Mouse (Mus musculus): ENCODE measurements around the gene Prg3. TPM values are rescaled to one million over a fixed set of nuclear protein-coding genes. Genes with fewer than 3 reads are reported as not detected.

Gene Prg3
- total and polyA plus RNA-seq, 3 experiments, result not detected

DNA sequence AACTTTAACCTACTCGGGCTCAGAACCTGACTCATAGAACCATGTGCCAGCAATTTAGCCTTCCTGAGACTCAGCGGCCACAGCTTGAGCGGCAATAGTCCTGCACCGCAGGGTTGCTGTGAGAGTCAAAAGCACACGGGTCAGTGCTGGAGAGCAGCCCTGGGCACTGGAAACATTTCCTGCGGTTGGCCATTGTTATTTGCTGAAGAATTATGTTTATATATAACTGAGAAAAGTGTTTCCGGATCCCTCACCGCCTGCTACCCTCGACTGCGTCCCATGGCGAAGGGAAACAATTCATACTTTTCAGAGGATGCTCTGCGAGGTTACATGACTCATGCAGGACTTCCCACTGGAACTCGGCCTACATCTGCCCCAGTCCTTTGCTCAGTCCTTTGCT, 13.5 kb downstream of the Prg3 start:
- Histone ChIP-seq H3K4me1 (ENCODE audit: control insufficient read depth in 1 of 2, insufficient read depth in 2 of 2, low read length in 2 of 2) (peaks cover 0 to 10% of the 10 kb centered on the region in 2 experiments; a peak in 3 of 4 replicates), H3K9me3 (replicated peaks; ENCODE audit: insufficient read depth, low read length) (no peaks in the 10 kb centered on the region), H3K4me3 (ENCODE audit: control insufficient read depth in 1 of 2, insufficient read depth in 1 of 2, low read depth in 2 of 2, low read length in 2 of 2) (no peak overlapping the region), H3K79me2 (ENCODE audit: control insufficient read depth, insufficient read depth, low read length, poor library complexity) (no peaks in the 10 kb centered on the region), H3K27ac (ENCODE audit: control insufficient read depth, low read depth, low read length) (no peak overlapping the region), H3K36me3 (ENCODE audit: control insufficient read depth in 1 of 2, insufficient read depth in 2 of 2, low read length in 2 of 2) (no peaks in the 10 kb centered on the region), H3K27me3 (ENCODE audit: control insufficient read depth in 1 of 2, insufficient read depth in 2 of 2, low read length in 2 of 2) (no peaks in the 10 kb centered on the region), H3K9ac (ENCODE audit: control insufficient read depth, low read depth, low read length, poor library complexity, severe bottlenecking) (no peak overlapping the region)
- no peak for DNase-seq (ENCODE audit: low read depth, low spot score)
- no peak for TF ChIP-seq USF2 (IDR thresholded peaks at IDR 0.05; ENCODE audit: borderline replicate concordance in 1 of 2, insufficient read depth in 1 of 2, low read depth in 1 of 2, low read length in 2 of 2)
- no peak for TF ChIP-seq RCOR1 (IDR thresholded peaks at IDR 0.05; ENCODE audit: low read depth, low read length)
- no peak for TF ChIP-seq SMC3 (IDR thresholded peaks at IDR 0.05; ENCODE audit: low read depth, low read length)
- no peak for TF ChIP-seq MEF2A (IDR thresholded peaks at IDR 0.05; ENCODE audit: extremely low read depth, insufficient replicate concordance, low read depth, low read length, poor library complexity, severe bottlenecking)
- no peak for TF ChIP-seq ZNF384 (IDR thresholded peaks at IDR 0.05; ENCODE audit: low read depth, low read length)

DNA sequence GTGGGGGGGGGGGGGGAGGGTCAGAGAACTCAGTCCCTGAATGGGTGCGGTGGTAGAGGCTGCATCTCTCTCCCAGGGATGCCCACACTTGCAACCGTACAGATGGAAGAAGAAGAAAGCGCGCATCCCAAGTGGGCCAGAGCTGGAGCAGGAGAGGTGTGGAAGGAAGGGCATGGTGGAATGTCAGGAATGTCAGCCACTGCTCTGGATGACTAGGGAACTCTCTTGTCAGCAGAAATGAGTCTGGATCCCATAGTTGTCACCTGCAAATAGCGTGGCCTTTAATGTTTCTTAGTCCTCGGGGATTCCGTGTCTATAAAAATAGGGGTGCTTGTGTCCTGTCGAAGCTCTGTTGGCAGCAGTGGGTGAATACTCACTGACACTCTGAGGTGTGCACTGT, 14.6 kb downstream of the Prg3 start:
- Histone ChIP-seq H3K4me1 (ENCODE audit: control insufficient read depth in 1 of 2, insufficient read depth in 2 of 2, low read length in 2 of 2) (peaks cover 0 to 10% of the 10 kb centered on the region in 2 experiments; a peak in 3 of 4 replicates), H3K79me2 (ENCODE audit: control insufficient read depth, insufficient read depth, low read length, poor library complexity) (no peaks in the 10 kb centered on the region), H3K9ac (ENCODE audit: control insufficient read depth, low read depth, low read length, poor library complexity, severe bottlenecking) (no peak overlapping the region), H3K4me3 (ENCODE audit: control insufficient read depth in 1 of 2, insufficient read depth in 1 of 2, low read depth in 2 of 2, low read length in 2 of 2) (no peak overlapping the region), H3K9me3 (replicated peaks; ENCODE audit: insufficient read depth, low read length) (no peaks in the 10 kb centered on the region), H3K27me3 (ENCODE audit: control insufficient read depth in 1 of 2, insufficient read depth in 2 of 2, low read length in 2 of 2) (no peaks in the 10 kb centered on the region), H3K36me3 (ENCODE audit: control insufficient read depth in 1 of 2, insufficient read depth in 2 of 2, low read length in 2 of 2) (no peaks in the 10 kb centered on the region), H3K27ac (ENCODE audit: control insufficient read depth, low read depth, low read length) (no peak overlapping the region)
- no peak for TF ChIP-seq HCFC1 (IDR thresholded peaks at IDR 0.05; ENCODE audit: low read depth, low read length)
- no peak for TF ChIP-seq GATA1 (IDR thresholded peaks at IDR 0.05; ENCODE audit: low read depth, low read length)
- TF ChIP-seq UBTF (IDR thresholded peaks at IDR 0.05; ENCODE audit: borderline replicate concordance, insufficient read depth, low read depth, low read length), result no peak
- TF ChIP-seq TCF12 (IDR thresholded peaks at IDR 0.05; ENCODE audit: low read depth, low read length), result no peak
- TF ChIP-seq ZC3H11A (IDR thresholded peaks at IDR 0.05; ENCODE audit: low read depth, low read length), result no peak
- TF ChIP-seq NRF1 (IDR thresholded peaks at IDR 0.05; ENCODE audit: insufficient read depth, low read depth, low read length, poor library complexity, severe bottlenecking), result no peak
- TF ChIP-seq CTCF (IDR thresholded peaks at IDR 0.05 in 2 of 3, conservative IDR thresholded peaks at IDR 0.05 in 1 of 3; ENCODE audit: control insufficient read depth in 1 of 3, insufficient read depth in 1 of 3, low read depth in 2 of 3, low read length in 3 of 3, poor library complexity in 1 of 3, severe bottlenecking in 1 of 3), result no peak
- TF ChIP-seq MAX (IDR thresholded peaks at IDR 0.05; ENCODE audit: low read length), result no peak
- no peak for TF ChIP-seq POLR2AphosphoS5 (IDR thresholded peaks at IDR 0.05; ENCODE audit: borderline replicate concordance, low read depth, low read length)
- no peak for TF ChIP-seq ETS1 (IDR thresholded peaks at IDR 0.05; ENCODE audit: low read depth, low read length)
- TF ChIP-seq MAZ (IDR thresholded peaks at IDR 0.05; ENCODE audit: low read depth, low read length), result no peak
- DNase-seq (ENCODE audit: low read depth, low spot score), result no peak
